Mouse (Mus musculus) megakaryocyte, embryonic 14.5 days (primary cell): ENCODE data around the gene Hexim2.

Experiments used
- FLI1 ChIP-seq: IDR thresholded peaks from 2 replicates; pipeline ENCODE4 v1.6.1; 2012; ENCODE audit warnings: low read length, inconsistent platforms, mixed read lengths
- GATA1 ChIP-seq: IDR thresholded peaks from 3 replicates; pipeline ENCODE4 v1.6.1; 2012; ENCODE audit warnings: mixed read lengths, low read length, inconsistent platforms, borderline replicate concordance

DNA sequence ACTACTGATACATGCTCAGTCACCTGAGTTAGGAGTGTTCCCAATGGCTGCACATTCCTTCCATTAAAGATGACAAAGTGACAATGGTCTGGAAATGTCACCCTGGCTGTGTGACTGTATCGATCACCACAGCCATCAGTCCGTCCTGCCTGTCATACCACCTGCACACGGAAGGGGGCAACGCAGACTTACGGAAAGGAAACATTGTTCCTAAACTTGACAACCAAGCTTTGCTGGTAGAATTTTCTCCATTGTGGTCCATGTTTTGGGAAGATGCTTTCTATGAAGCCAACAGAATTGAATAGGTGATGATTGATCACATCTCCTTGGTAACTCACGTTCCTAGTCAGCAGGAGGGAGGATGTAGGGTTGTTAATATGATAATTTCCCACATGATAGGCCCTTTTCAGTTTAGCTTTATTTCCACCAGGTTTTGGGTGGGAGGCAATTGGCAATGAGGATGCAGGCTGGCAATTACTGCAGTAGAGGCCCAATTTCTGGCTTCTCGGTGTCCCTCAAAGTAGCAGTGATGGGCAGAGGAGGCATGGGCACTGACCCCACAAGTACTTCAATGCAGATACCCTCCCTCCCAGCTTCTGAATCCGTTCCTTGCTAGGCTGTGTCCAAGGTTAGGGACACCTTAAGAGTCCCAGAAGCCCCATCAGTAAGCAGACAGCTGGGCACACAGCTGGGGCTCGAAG lies 36.6 kb downstream of the Hexim2 start:
- TF ChIP-seq FLI1 (no peak), GATA1 (no peak)
